Mouse (Mus musculus) myocyte (in vitro differentiated cells): ENCODE results near the gene Hes2. TPM values are rescaled to one million over a fixed set of nuclear protein-coding genes. Genes with fewer than 3 reads are reported as not detected.
A peak's percentile ranks its signal among the peaks of the same experiment; 100 is the strongest.

ENCODE experiments used
- H3K27me3 ChIP-seq: one replicate; pipeline ENCODE4 v1.6.1; 2011; ENCODE audit not compliant: control insufficient read depth, insufficient read depth, insufficient read length
- H3K36me3 ChIP-seq: one replicate; pipeline ENCODE4 v1.6.1; 2011; ENCODE audit not compliant: control insufficient read depth, insufficient read depth
- H3K4me2 ChIP-seq: one replicate; pipeline ENCODE4 v1.6.1; 2011; ENCODE audit warnings: low read depth, control low read depth
- H3K4me3 ChIP-seq: one replicate; pipeline ENCODE4 v1.5.1; 2011; ENCODE audit warnings: mild to moderate bottlenecking, control low read depth, moderate library complexity
- H3K79me2 ChIP-seq: one replicate; pipeline ENCODE4 v1.6.1; 2011; ENCODE audit not compliant: control insufficient read depth, insufficient read depth
- H3ac ChIP-seq: one replicate; pipeline ENCODE4 v1.6.1; 2011; ENCODE audit not compliant: control insufficient read depth, insufficient read length
- CEBPB ChIP-seq: IDR thresholded peaks from 2 replicates; pipeline ENCODE4 v1.6.1; 2011; ENCODE audit warnings: mild to moderate bottlenecking, moderate library complexity; ENCODE audit not compliant: poor library complexity, insufficient read depth, severe bottlenecking
- E2F4 ChIP-seq: IDR thresholded peaks from one replicate; pipeline ENCODE4 v1.6.1; 2011; ENCODE audit warnings: mild to moderate bottlenecking, control low read depth, moderate library complexity; ENCODE audit not compliant: insufficient read depth
- MAX ChIP-seq: IDR thresholded peaks from one replicate; pipeline ENCODE4 v1.6.1; 2011; ENCODE audit warnings: low read depth, mild to moderate bottlenecking, control low read depth
- MYOD1 ChIP-seq, 3 experiments: IDR thresholded peaks; one replicate each; pipeline ENCODE4 v1.6.1; 2011; ENCODE audit warnings: control low read depth in 2 of 3, low read depth in 2 of 3, mild to moderate bottlenecking in 2 of 3, moderate library complexity in 1 of 3; ENCODE audit not compliant: insufficient read length in 2 of 3, control insufficient read depth in 1 of 3
- MYOG ChIP-seq, 3 experiments: IDR thresholded peaks; one replicate each; pipeline ENCODE4 v1.6.1; 2011; ENCODE audit warnings: control low read depth in 2 of 3, low read depth in 2 of 3, mild to moderate bottlenecking in 2 of 3; ENCODE audit not compliant: insufficient read length in 2 of 3, control insufficient read depth in 1 of 3, insufficient read depth in 1 of 3
- POLR2A ChIP-seq: IDR thresholded peaks from one replicate; pipeline ENCODE4 v1.6.1; 2011; ENCODE audit warnings: low read depth, mild to moderate bottlenecking, control low read depth, moderate library complexity; ENCODE audit not compliant: insufficient read length
- POLR2AphosphoS2 ChIP-seq: IDR thresholded peaks from one replicate; pipeline ENCODE4 v1.6.1; 2011; ENCODE audit warnings: low read depth, control low read depth; ENCODE audit not compliant: insufficient read length
- REST ChIP-seq: IDR thresholded peaks from one replicate; pipeline ENCODE4 v1.6.1; 2011; ENCODE audit warnings: mild to moderate bottlenecking, control low read depth, moderate library complexity; ENCODE audit not compliant: insufficient read depth, insufficient read length
- SRF ChIP-seq: IDR thresholded peaks from one replicate; pipeline ENCODE4 v1.6.1; 2011; ENCODE audit warnings: low read depth; ENCODE audit not compliant: control insufficient read depth, insufficient read length
- TCF12 ChIP-seq: IDR thresholded peaks from one replicate; pipeline ENCODE4 v1.6.1; 2011; ENCODE audit warnings: mild to moderate bottlenecking, control low read depth; ENCODE audit not compliant: poor library complexity, insufficient read depth, severe bottlenecking
- TCF3 ChIP-seq: IDR thresholded peaks from one replicate; pipeline ENCODE4 v1.6.1; 2011; ENCODE audit warnings: low read depth, control low read depth; ENCODE audit not compliant: insufficient read length
- USF1 ChIP-seq: IDR thresholded peaks from one replicate; pipeline ENCODE4 v1.6.1; 2011; ENCODE audit warnings: low read depth, mild to moderate bottlenecking, control low read depth, moderate library complexity
- polyA plus RNA-seq: library from polyadenylated mRNA; unstranded; fragments of >200 nt; fragmentation: generic; extraction: Trizol; gene quantifications from one replicate; pipeline ENCODE4 v1.2.1, GENCODE M21; 2012; ENCODE audit warnings: missing spikeins

Hes2 gene
- polyA plus RNA-seq, 1 experiment = not detected

GRCm38 (mm10) chr4:152190096-152190653, 31.5 kb downstream of the Hes2 start:
- Histone ChIP-seq H3K36me3 (no peaks in the 10 kb centered on the region), H3K4me3 (no peak overlapping the region), H3ac (no peak overlapping the region), H3K27me3 (no peaks in the 10 kb centered on the region), H3K4me2 (peak overlapping the region; percentile 63), H3K79me2 (peaks cover 79% of the 10 kb centered on the region)
- TF ChIP-seq REST = no peak
- TF ChIP-seq TCF12 = no peak
- no peak for TF ChIP-seq SRF
- no peak for TF ChIP-seq MAX
- no peak for TF ChIP-seq CEBPB
- no peak for TF ChIP-seq POLR2AphosphoS2
- TF ChIP-seq USF1 = no peak
- no peak for TF ChIP-seq MYOD1 (IDR thresholded peaks at IDR 0.05; ENCODE audit: control insufficient read depth in 1 of 3, insufficient read length in 2 of 3, low read depth in 2 of 3)
- no peak for TF ChIP-seq E2F4
- TF ChIP-seq TCF3 = no peak
- TF ChIP-seq POLR2A = no peak
- no peak for TF ChIP-seq MYOG (IDR thresholded peaks at IDR 0.05; ENCODE audit: control insufficient read depth in 1 of 3, insufficient read depth in 1 of 3, insufficient read length in 2 of 3, low read depth in 2 of 3)

- H3K4me3 ChIP-seq = no peak overlapping the region
- no peak for TF ChIP-seq MYOG (IDR thresholded peaks at IDR 0.05; ENCODE audit: control insufficient read depth in 1 of 3, insufficient read depth in 1 of 3, insufficient read length in 2 of 3, low read depth in 2 of 3)
- TF ChIP-seq SRF = no peak
- no peak for TF ChIP-seq POLR2A
- no peak for TF ChIP-seq E2F4
- no peak for TF ChIP-seq CEBPB
- TF ChIP-seq MYOD1 (IDR thresholded peaks at IDR 0.05; ENCODE audit: control insufficient read depth in 1 of 3, insufficient read length in 2 of 3, low read depth in 2 of 3) = no peak
- no peak for TF ChIP-seq TCF3
- no peak for TF ChIP-seq TCF12
- no peak for TF ChIP-seq MAX
- TF ChIP-seq POLR2AphosphoS2 = no peak
- no peak for TF ChIP-seq USF1
- H3K27me3 ChIP-seq = no peaks in the 10 kb centered on the region
- H3K79me2 ChIP-seq = peaks cover 85% of the 10 kb centered on the region
- H3ac ChIP-seq = no peak overlapping the region
- peak overlapping the region; percentile 63 for H3K4me2 ChIP-seq
- H3K36me3 ChIP-seq = no peaks in the 10 kb centered on the region
Observed at GRCm38 (mm10) chr4:152190701-152191100, 32.0 kb downstream of the Hes2 start.

GRCm38 (mm10) chr4:152192569-152192968, 33.9 kb downstream of the Hes2 start:
- Histone ChIP-seq H3K36me3 (no peaks in the 10 kb centered on the region), H3K4me3 (no peak overlapping the region), H3K79me2 (peaks cover 95% of the 10 kb centered on the region), H3K27me3 (no peaks in the 10 kb centered on the region), H3K4me2 (no peak overlapping the region), H3ac (no peak overlapping the region)
- TF ChIP-seq MYOD1 (IDR thresholded peaks at IDR 0.05; ENCODE audit: control insufficient read depth in 1 of 3, insufficient read length in 2 of 3, low read depth in 2 of 3) = no peak
- TF ChIP-seq MYOG (IDR thresholded peaks at IDR 0.05; ENCODE audit: control insufficient read depth in 1 of 3, insufficient read depth in 1 of 3, insufficient read length in 2 of 3, low read depth in 2 of 3) = no peak
- TF ChIP-seq POLR2A = no peak
- no peak for TF ChIP-seq MAX
- TF ChIP-seq TCF12 = no peak
- no peak for TF ChIP-seq TCF3
- TF ChIP-seq CEBPB = no peak
- TF ChIP-seq SRF = no peak
- no peak for TF ChIP-seq USF1
- TF ChIP-seq E2F4 = no peak
- no peak for TF ChIP-seq REST
- TF ChIP-seq POLR2AphosphoS2 = no peak

GRCm38 (mm10) chr4:152194476-152195175, 36.0 kb downstream of the Hes2 start:
- no peak overlapping the region for H3ac ChIP-seq
- no peaks in the 10 kb centered on the region for H3K36me3 ChIP-seq
- H3K4me3 ChIP-seq = no peak overlapping the region
- TF ChIP-seq POLR2A = no peak
- H3K4me2 ChIP-seq = no peak overlapping the region
- H3K27me3 ChIP-seq = no peaks in the 10 kb centered on the region
- peaks cover 81% of the 10 kb centered on the region for H3K79me2 ChIP-seq

- Histone ChIP-seq H3K4me3 (no peak overlapping the region), H3K4me2 (no peak overlapping the region), H3ac (no peak overlapping the region), H3K79me2 (peaks cover 71% of the 10 kb centered on the region), H3K36me3 (no peaks in the 10 kb centered on the region), H3K27me3 (no peaks in the 10 kb centered on the region)
- no peak for TF ChIP-seq POLR2A
- no peak for TF ChIP-seq MYOD1 (IDR thresholded peaks at IDR 0.05; ENCODE audit: control insufficient read depth in 1 of 3, insufficient read length in 2 of 3, low read depth in 2 of 3)
- no peak for TF ChIP-seq E2F4
- TF ChIP-seq USF1 = no peak
- no peak for TF ChIP-seq REST
- no peak for TF ChIP-seq SRF
- TF ChIP-seq CEBPB = no peak
- TF ChIP-seq TCF3 = no peak
- no peak for TF ChIP-seq MAX
- no peak for TF ChIP-seq POLR2AphosphoS2
- TF ChIP-seq TCF12 = no peak
- TF ChIP-seq MYOG (IDR thresholded peaks at IDR 0.05; ENCODE audit: control insufficient read depth in 1 of 3, insufficient read depth in 1 of 3, insufficient read length in 2 of 3, low read depth in 2 of 3) = no peak
Observed at GRCm38 (mm10) chr4:152196276-152196675, 37.6 kb downstream of the Hes2 start.
